Mouse (Mus musculus): ENCODE measurements around the gene B830017H08Rik.

GRCm38 (mm10) chr16:17795643-17796042 is 37.3 kb upstream of the B830017H08Rik start:
- no peak for TF ChIP-seq CHD2 (IDR thresholded peaks at IDR 0.05; ENCODE audit: low read depth, low read length)
- no peak for TF ChIP-seq HCFC1 (IDR thresholded peaks at IDR 0.05; ENCODE audit: borderline replicate concordance, insufficient read depth, low read length)
- no peak for TF ChIP-seq ZNF384 (IDR thresholded peaks at IDR 0.05; ENCODE audit: low read depth, low read length)
